Mouse (Mus musculus) left cerebral cortex, adult 2 months (tissue): ENCODE measurements at regions not wholly inside any gene's neighbourhood (a gene's known extent, or its start where the extent isn't known, plus 50 kb on each side); places are given as distances from the start of the nearest gene placed in this dataset.

ENCODE experiments used
- DNase-seq, 2 experiments: peaks; one replicate each; pipeline ENCODE4 v3.0.0; 2021 to 2022; ENCODE audit warnings: low spot score in 2 of 2, mixed read lengths in 1 of 2; ENCODE audit errors: extremely low spot score in 1 of 2
- H3K27ac ChIP-seq: fragments of 200-600 bp; 2 replicates; pipeline ENCODE4 v1.8.1; 2022
- H3K4me3 ChIP-seq: fragments of 200-600 bp; 2 replicates; pipeline ENCODE4 v1.8.1; 2022
- CTCF ChIP-seq: fragments of 200-600 bp; IDR thresholded peaks from 2 replicates; pipeline ENCODE4 v1.8.1; 2022; ENCODE audit warnings: antibody characterized with exemption, mild to moderate bottlenecking, moderate library complexity
- intact Hi-C: fragments of 180-260 bp; cut with DNase I; formaldehyde crosslinking; loops from one replicate; pipeline ENCODE4 v1.15.1; 2025

- DNase-seq = no peak
- Histone ChIP-seq H3K27ac (no peak overlapping the region), H3K4me3 (no peak overlapping the region)
- intact Hi-C loops = no loop called here
- no peak; the same call in 1 of the 2 replicates for TF ChIP-seq CTCF
Measured at GRCm38 (mm10) chr2:117913846-117914245, 197.8 kb upstream of the Thbs1 start.

GRCm38 (mm10) chr2:117915821-117916220, 195.9 kb upstream of the Thbs1 start:
- DNase-seq = no peak
- intact Hi-C loops = loop anchor here (5.0 kb wide), 1 partner anchor 196 kb away; the partner anchor contains the start of gene Thbs1
- no peak for TF ChIP-seq CTCF
- Histone ChIP-seq H3K4me3 (no peak overlapping the region), H3K27ac (no peak overlapping the region)

- H3K27ac ChIP-seq = no peak overlapping the region
- no peak overlapping the region for H3K4me3 ChIP-seq
- intact Hi-C loops = loop anchor here (5.0 kb wide), 1 partner anchor 195 kb away; the partner anchor contains the start of gene Thbs1
- TF ChIP-seq CTCF = no peak
- no peak for DNase-seq
Measured at GRCm38 (mm10) chr2:117917181-117917580, 194.5 kb upstream of the Thbs1 start.

GRCm38 (mm10) chr2:117924877-117925276, 186.8 kb upstream of the Thbs1 start:
- Histone ChIP-seq H3K4me3 (no peak overlapping the region), H3K27ac (no peak overlapping the region)
- no peak for DNase-seq
- TF ChIP-seq CTCF = no peak
- intact Hi-C loops = no loop called here

GRCm38 (mm10) chr2:117925412-117925811, 186.3 kb upstream of the Thbs1 start:
- no peak overlapping the region for H3K4me3 ChIP-seq
- intact Hi-C loops = no loop called here
- DNase-seq = no peak
- H3K27ac ChIP-seq = no peak overlapping the region
- no peak for TF ChIP-seq CTCF

- H3K4me3 ChIP-seq = no peak overlapping the region
- TF ChIP-seq CTCF = no peak
- intact Hi-C loops = no loop called here
- no peak for DNase-seq
- H3K27ac ChIP-seq = no peak overlapping the region
Measured at GRCm38 (mm10) chr2:117928062-117928461, 183.6 kb upstream of the Thbs1 start.

- intact Hi-C loops = no loop called here
- no peak for DNase-seq
- Histone ChIP-seq H3K27ac (no peak overlapping the region), H3K4me3 (no peak overlapping the region)
- no peak for TF ChIP-seq CTCF
Measured at GRCm38 (mm10) chr2:117929586-117929985, 182.1 kb upstream of the Thbs1 start.

- H3K4me3 ChIP-seq = no peak overlapping the region
- intact Hi-C loops = no loop called here
- TF ChIP-seq CTCF = no peak
- no peak for DNase-seq
- no peak overlapping the region for H3K27ac ChIP-seq
Measured at GRCm38 (mm10) chr2:117930895-117931537, 180.7 kb upstream of the Thbs1 start.

- no peak for TF ChIP-seq CTCF
- H3K27ac ChIP-seq = no peak overlapping the region
- H3K4me3 ChIP-seq = no peak overlapping the region
- intact Hi-C loops = no loop called here
- no peak for DNase-seq
Measured at GRCm38 (mm10) chr2:117936590-117936989, 175.1 kb upstream of the Thbs1 start.

- Histone ChIP-seq H3K4me3 (no peak overlapping the region), H3K27ac (no peak overlapping the region)
- DNase-seq = no peak
- intact Hi-C loops = no loop called here
- TF ChIP-seq CTCF = no peak
Measured at GRCm38 (mm10) chr2:117938283-117939049, 173.2 kb upstream of the Thbs1 start.

- intact Hi-C loops = no loop called here
- TF ChIP-seq CTCF = no peak
- peak in 1 of 2 experiments; percentile 14 for DNase-seq
- no peak overlapping the region for H3K27ac ChIP-seq
- 0 out of 2 replicates have a peak overlapping the region, but pooled peaks have one; percentile 4 for H3K4me3 ChIP-seq
Measured at GRCm38 (mm10) chr2:117941517-117942096, 170.1 kb upstream of the Thbs1 start.

GRCm38 (mm10) chr2:117943666-117944065, 168.0 kb upstream of the Thbs1 start:
- Histone ChIP-seq H3K27ac (no peak overlapping the region), H3K4me3 (no peak overlapping the region)
- no peak for DNase-seq
- intact Hi-C loops = no loop called here
- TF ChIP-seq CTCF = no peak
